Mouse (Mus musculus): ENCODE results near the gene Pcdh15. TPM values are rescaled to one million over a fixed set of nuclear protein-coding genes. Genes with fewer than 3 reads are reported as not detected.

The Pcdh15 gene
- total and polyA plus RNA-seq, 2 experiments from 2014 or later, result 9.2 to 31.0 TPM

- WGBS, result 16% methylated on average over 2 of the region's 2 CpGs
- no peak for TF ChIP-seq CTCF (IDR thresholded peaks at IDR 0.05; ENCODE audit: low read depth)
- Histone ChIP-seq H3K9me3 (ENCODE audit: low read length) (no peaks in the 10 kb centered on the region), H3K4me1 (ENCODE audit: insufficient read depth, low read length) (no peaks in the 10 kb centered on the region), H3K27ac (peak overlapping the region; percentile 26; the same call in 1 of the 2 replicates), H3K4me3 (ENCODE audit: low read length) (no peak overlapping the region), H3K9ac (replicated peaks; ENCODE audit: low read length) (no peak overlapping the region), H3K4me2 (ENCODE audit: low read depth, low read length) (no peak overlapping the region), H3K27me3 (ENCODE audit: insufficient read depth, low read length) (no peaks in the 10 kb centered on the region), H3K36me3 (ENCODE audit: insufficient read depth, low read length) (no peaks in the 10 kb centered on the region)
- ATAC-seq (no peak), DNase-seq (ENCODE audit: low spot score) (no peak)
Measured at GRCm38 (mm10) chr10:73749021-73749420, 649.9 kb downstream of the Pcdh15 start.

DNA sequence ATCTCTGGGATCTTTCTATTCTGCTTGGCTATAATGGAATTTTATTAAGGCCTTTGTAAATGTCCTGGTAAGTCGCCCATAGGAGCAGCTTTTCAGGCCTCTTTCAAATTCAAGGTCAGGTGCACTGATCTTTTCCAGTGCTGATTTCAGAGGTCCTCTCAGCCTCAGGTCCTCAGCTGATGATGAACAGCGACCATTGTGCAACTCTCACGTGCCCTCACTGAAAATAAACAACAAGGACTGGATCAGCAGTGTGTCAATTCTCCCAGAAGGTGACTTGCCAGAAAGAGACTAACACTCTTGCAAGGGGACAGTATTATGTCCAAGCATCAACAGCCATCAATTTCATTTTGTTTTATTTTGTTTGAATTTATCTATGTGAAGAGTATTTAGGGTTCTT is 654.7 kb downstream of the Pcdh15 start:
- no peaks in the 10 kb centered on the region for H3K36me3 ChIP-seq (ENCODE audit: insufficient read depth, low read length)
- H3K27ac ChIP-seq, result no peak overlapping the region
- TF ChIP-seq CTCF (IDR thresholded peaks at IDR 0.05; ENCODE audit: low read depth), result no peak
- ATAC-seq, result no peak
- no peak overlapping the region for H3K4me2 ChIP-seq (ENCODE audit: low read depth, low read length)
- no peaks in the 10 kb centered on the region for H3K27me3 ChIP-seq (ENCODE audit: insufficient read depth, low read length)
- no peak for DNase-seq (ENCODE audit: low spot score)
- H3K9ac ChIP-seq (replicated peaks; ENCODE audit: low read length), result no peak overlapping the region
- H3K9me3 ChIP-seq (ENCODE audit: low read length), result no peaks in the 10 kb centered on the region
- no peaks in the 10 kb centered on the region for H3K4me1 ChIP-seq (ENCODE audit: insufficient read depth, low read length)
- 55% methylated on average over 3 of the region's 3 CpGs for WGBS
- no peak overlapping the region for H3K4me3 ChIP-seq (ENCODE audit: low read length)

DNA sequence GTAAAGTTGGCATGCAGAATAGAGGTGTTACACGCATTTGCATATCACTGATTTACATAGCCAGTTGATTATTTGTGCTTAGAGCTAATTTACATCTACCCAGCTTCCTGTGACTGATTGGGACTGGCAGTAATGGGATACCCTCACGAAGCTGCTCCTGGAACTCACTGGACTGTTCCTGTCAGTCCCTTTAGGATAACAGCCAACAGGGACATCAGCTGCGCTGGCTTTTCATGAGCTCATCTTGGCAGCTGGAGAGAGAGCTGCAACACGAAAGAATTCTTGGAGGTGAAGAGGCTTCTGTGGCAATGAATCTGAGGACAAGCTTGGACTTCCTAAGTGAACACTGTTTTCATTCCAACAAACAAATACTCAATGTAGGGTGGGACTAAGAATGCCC is 683.8 kb downstream of the Pcdh15 start:
- DNase-seq (ENCODE audit: low spot score), result peak; percentile 66
- 33% methylated on average over 4 of the region's 4 CpGs for WGBS
- ATAC-seq, result no peak

DNA sequence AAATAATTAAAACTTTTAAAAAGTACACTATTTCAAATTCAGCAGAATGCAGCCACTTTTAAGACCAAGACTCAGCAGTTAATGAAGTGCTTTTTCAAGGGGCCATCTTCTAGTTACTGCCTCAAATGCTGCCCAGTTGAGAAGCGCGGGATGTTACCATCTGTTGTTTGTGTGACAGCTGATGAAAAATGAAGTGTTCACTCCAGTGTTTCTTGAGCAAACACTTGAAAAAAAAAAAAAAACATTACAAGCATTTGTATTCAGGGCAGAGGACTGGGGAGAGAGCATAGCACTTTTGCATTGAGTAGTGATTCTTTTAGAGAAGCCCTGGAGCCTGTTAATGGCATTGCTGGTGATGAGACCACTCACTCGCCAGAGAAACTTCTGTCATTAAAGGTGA is 689.0 kb downstream of the Pcdh15 start:
- Histone ChIP-seq H3K9ac (replicated peaks; ENCODE audit: low read length) (no peak overlapping the region), H3K4me3 (ENCODE audit: low read length) (no peak overlapping the region), H3K36me3 (ENCODE audit: insufficient read depth, low read length) (no peaks in the 10 kb centered on the region), H3K4me2 (ENCODE audit: low read depth, low read length) (no peak overlapping the region), H3K27ac (no peak overlapping the region), H3K4me1 (ENCODE audit: insufficient read depth, low read length) (no peaks in the 10 kb centered on the region), H3K27me3 (ENCODE audit: insufficient read depth, low read length) (no peaks in the 10 kb centered on the region), H3K9me3 (ENCODE audit: low read length) (no peaks in the 10 kb centered on the region)
- WGBS, result 60% methylated on average over 3 of the region's 3 CpGs
- ATAC-seq (no peak), DNase-seq (ENCODE audit: low spot score) (no peak)
- TF ChIP-seq CTCF (IDR thresholded peaks at IDR 0.05; ENCODE audit: low read depth), result no peak

More for the DNA sequence above, 683.8 kb downstream of the Pcdh15 start:
- Histone ChIP-seq H3K4me2 (ENCODE audit: low read depth, low read length) (no peak overlapping the region), H3K36me3 (ENCODE audit: insufficient read depth, low read length) (no peaks in the 10 kb centered on the region), H3K9ac (replicated peaks; ENCODE audit: low read length) (no peak overlapping the region), H3K27ac (no peak overlapping the region), H3K4me3 (ENCODE audit: low read length) (no peak overlapping the region), H3K9me3 (ENCODE audit: low read length) (no peaks in the 10 kb centered on the region), H3K4me1 (ENCODE audit: insufficient read depth, low read length) (no peaks in the 10 kb centered on the region), H3K27me3 (ENCODE audit: insufficient read depth, low read length) (no peaks in the 10 kb centered on the region)
- TF ChIP-seq CTCF (IDR thresholded peaks at IDR 0.05; ENCODE audit: low read depth), result no peak

- no peak overlapping the region for H3K4me3 ChIP-seq (ENCODE audit: low read length)
- H3K27ac ChIP-seq, result no peak overlapping the region
- no peaks in the 10 kb centered on the region for H3K4me1 ChIP-seq (ENCODE audit: insufficient read depth, low read length)
- DNase-seq (ENCODE audit: low spot score), result no peak
- H3K9ac ChIP-seq (replicated peaks; ENCODE audit: low read length), result no peak overlapping the region
- no peaks in the 10 kb centered on the region for H3K36me3 ChIP-seq (ENCODE audit: insufficient read depth, low read length)
- no peak for TF ChIP-seq CTCF (IDR thresholded peaks at IDR 0.05; ENCODE audit: low read depth)
- no peak for ATAC-seq
- no peak overlapping the region for H3K4me2 ChIP-seq (ENCODE audit: low read depth, low read length)
- no peaks in the 10 kb centered on the region for H3K9me3 ChIP-seq (ENCODE audit: low read length)
- 85% methylated on average over 4 of the region's 4 CpGs for WGBS
- no peaks in the 10 kb centered on the region for H3K27me3 ChIP-seq (ENCODE audit: insufficient read depth, low read length)
Measured at GRCm38 (mm10) chr10:73805069-73805468, 705.9 kb downstream of the Pcdh15 start.

DNA sequence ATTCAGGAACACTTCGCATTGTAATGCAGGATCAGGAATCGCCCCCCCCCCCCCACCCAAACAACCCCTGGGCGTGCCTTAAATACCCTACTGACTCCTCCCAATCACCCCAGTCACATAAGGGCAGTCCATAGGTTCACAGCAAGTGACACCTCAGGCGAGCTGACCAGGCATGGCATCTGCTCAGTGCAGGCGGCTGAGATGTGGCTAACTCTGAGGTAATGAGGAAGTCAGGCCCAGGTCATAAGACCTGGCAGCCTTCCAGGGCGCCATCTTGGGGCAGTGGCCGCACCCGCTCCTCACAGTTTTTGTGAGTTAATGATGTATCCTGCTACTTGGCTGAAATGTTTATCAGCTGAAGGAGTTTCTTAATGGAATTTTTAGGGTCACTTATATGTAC is 713.2 kb downstream of the Pcdh15 start:
- Histone ChIP-seq H3K36me3 (ENCODE audit: insufficient read depth, low read length) (no peaks in the 10 kb centered on the region), H3K4me1 (ENCODE audit: insufficient read depth, low read length) (no peaks in the 10 kb centered on the region), H3K4me3 (ENCODE audit: low read length) (no peak overlapping the region), H3K27ac (no peak overlapping the region), H3K9me3 (ENCODE audit: low read length) (no peaks in the 10 kb centered on the region), H3K4me2 (ENCODE audit: low read depth, low read length) (no peak overlapping the region), H3K9ac (replicated peaks; ENCODE audit: low read length) (no peak overlapping the region), H3K27me3 (ENCODE audit: insufficient read depth, low read length) (no peaks in the 10 kb centered on the region)
- ATAC-seq (no peak), DNase-seq (ENCODE audit: low spot score) (no peak)
- 79% methylated on average over 8 of the region's 8 CpGs for WGBS
- TF ChIP-seq CTCF (IDR thresholded peaks at IDR 0.05; ENCODE audit: low read depth), result no peak

DNA sequence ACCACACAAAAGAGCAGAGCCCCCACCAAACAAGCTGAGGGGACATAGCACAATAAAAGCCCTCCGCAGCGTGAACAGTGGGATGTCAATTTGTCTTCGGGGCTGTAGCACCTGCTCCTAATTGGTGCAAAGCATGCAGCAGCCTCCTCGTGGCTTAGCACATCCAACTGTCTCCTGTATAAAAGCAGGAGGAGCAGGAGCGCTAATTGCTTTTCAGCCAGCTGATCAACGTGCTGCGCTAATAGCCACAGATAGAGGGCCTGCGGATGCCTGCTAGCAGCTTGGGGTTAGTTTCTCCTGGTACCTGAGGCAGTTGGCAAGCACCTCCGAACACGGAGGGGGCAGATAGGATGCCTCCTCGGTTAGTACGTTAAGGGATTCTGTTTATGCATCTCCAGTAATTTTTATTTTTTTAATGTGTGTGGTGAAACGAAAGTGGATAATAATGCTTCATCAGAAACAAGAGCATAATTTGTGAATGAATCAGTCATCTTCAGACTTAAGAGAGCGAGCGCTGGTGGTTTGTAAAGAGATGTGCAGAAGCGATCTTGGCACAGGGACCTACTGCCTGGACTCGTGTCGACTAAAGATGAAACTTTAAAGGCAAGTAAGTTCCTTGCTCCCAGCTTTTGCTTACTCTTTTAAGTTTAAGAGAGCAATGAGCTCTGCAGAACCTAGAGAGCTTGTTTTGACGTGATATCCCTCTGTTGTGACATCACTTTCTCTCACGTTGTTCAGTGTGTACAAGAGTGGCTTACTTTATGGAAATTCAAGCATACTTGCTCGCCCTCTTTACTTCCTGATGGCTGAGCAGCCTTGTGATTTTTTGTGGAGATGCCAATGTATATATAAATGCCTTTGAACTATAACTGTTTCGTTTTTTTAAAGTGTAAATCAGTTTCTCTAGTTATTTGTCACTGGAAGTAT is 722.8 kb downstream of the Pcdh15 start:
- ATAC-seq (peak; percentile 91), DNase-seq (ENCODE audit: low spot score) (peak; percentile 84)
- Histone ChIP-seq H3K27ac (no peak overlapping the region), H3K9me3 (ENCODE audit: low read length) (no peaks in the 10 kb centered on the region), H3K9ac (replicated peaks; ENCODE audit: low read length) (no peak overlapping the region; the same call in 1 of the 2 replicates), H3K4me3 (ENCODE audit: low read length) (peak overlapping the region; percentile 33), H3K36me3 (ENCODE audit: insufficient read depth, low read length) (no peaks in the 10 kb centered on the region), H3K27me3 (ENCODE audit: insufficient read depth, low read length) (no peaks in the 10 kb centered on the region), H3K4me2 (ENCODE audit: low read depth, low read length) (peak overlapping the region; percentile 60), H3K4me1 (ENCODE audit: insufficient read depth, low read length) (no peaks in the 10 kb centered on the region)
- WGBS, result 18% methylated on average over 22 of the region's 22 CpGs
- TF ChIP-seq CTCF (IDR thresholded peaks at IDR 0.05; ENCODE audit: low read depth), result peak; percentile 65
